Mouse (Mus musculus) lung, adult 2 months (tissue): ENCODE measurements around the gene Shisa2.

ENCODE experiments used
- CTCF ChIP-seq: fragments of 200-500 bp; IDR thresholded peaks from 2 replicates; pipeline ENCODE4 v1.5.1; 2011; ENCODE audit warnings: mild to moderate bottlenecking, low read length, control low read depth; ENCODE audit not compliant: insufficient read depth
- POLR2A ChIP-seq: fragments of 200-500 bp; IDR thresholded peaks from 2 replicates; pipeline ENCODE4 v1.6.1; 2011; ENCODE audit warnings: low read depth, mild to moderate bottlenecking, control low read depth, low read length, borderline replicate concordance; ENCODE audit errors: extremely low read depth

DNA sequence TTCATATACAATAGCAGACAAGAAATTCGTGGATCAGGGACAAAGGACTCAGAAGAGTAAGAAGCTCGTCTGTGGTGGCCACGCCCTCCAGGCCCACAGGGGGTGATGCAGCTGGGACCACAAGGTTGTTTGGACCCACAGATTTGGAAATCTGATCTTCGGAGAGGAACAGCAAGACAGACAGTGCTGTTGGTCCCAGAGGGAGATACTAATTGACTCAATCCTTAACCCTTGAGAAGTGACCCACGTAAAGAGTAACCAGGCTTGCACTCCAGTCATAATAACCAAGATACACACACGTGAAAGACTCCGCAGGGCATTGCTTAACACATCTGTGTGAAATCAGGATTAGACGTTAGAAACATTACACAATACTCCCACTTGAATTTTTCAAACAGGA is 33.2 kb upstream of the Shisa2 start:
- TF ChIP-seq CTCF (no peak), POLR2A (no peak)
